Mouse (Mus musculus) heart, postnatal 0 days (tissue): Measurements from ENCODE around the gene H2afv.

Experiments
- CTCF ChIP-seq: IDR thresholded peaks from 2 replicates; pipeline ENCODE4 v1.5.1; 2016; ENCODE audit warnings: antibody characterized with exemption, control low read depth, low read depth
- EP300 ChIP-seq: IDR thresholded peaks from 2 replicates; pipeline ENCODE4 v1.6.1; 2016; ENCODE audit warnings: antibody characterized with exemption, low read depth

DNA sequence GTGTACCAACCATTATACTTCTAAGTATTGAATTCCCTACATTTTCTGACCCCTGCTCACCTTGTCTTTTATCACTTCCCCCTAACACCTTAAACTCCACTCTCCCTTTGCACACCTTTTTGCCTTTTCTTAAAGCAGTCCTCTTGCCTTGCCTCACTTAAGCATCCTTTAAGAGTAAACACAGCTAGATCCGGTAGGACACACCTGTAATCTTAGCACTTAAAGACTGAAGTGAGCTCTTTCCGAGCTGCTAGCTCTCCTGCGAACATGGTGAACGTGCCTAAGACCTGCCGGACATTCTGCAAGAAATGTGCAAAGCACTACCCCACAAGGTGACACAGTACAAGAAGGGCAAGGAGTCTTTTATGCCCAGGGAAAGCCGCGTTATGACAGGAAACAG, 1.7 kb upstream of the H2afv start:
- no peak for TF ChIP-seq CTCF
- no peak for TF ChIP-seq EP300
